Mouse (Mus musculus) forebrain, embryonic 16.5 days (tissue): ENCODE measurements at regions not wholly inside any gene's neighbourhood (a gene's known extent, or its start where the extent isn't known, plus 50 kb on each side); places are given as distances from the start of the nearest gene placed in this dataset.
"Not testable (repeated sequence)": the region's sequence is repeated elsewhere in the genome, so short reads cannot be mapped to it uniquely, and the experiment has no call there.

Experiments used
- ATAC-seq: fragments of 200-750 bp; cut with Nextera tagmentation; 2 replicates; pipeline ENCODE4 v1.8.0; 2017; ENCODE audit warnings: mild to moderate bottlenecking, moderate library complexity
- H3K27ac ChIP-seq: fragments of 300-500 bp; sonication (generic); 2 replicates; pipeline ENCODE4 v1.5.1; 2014; ENCODE audit warnings: low read length, control low read depth
- H3K27me3 ChIP-seq: fragments of 300-500 bp; sonication (generic); replicated peaks from 2 replicates; pipeline ENCODE4 v1.6.1; 2014; ENCODE audit warnings: low read length; ENCODE audit not compliant: control insufficient read depth, insufficient read depth
- H3K36me3 ChIP-seq: fragments of 300-500 bp; sonication (generic); 2 replicates; pipeline ENCODE4 v1.6.1; 2014; ENCODE audit not compliant: control insufficient read depth, insufficient read depth
- H3K4me1 ChIP-seq: fragments of 300-500 bp; sonication (generic); replicated peaks from 2 replicates; pipeline ENCODE4 v1.6.1; 2014; ENCODE audit warnings: low read length; ENCODE audit not compliant: control insufficient read depth, insufficient read depth
- H3K4me2 ChIP-seq: fragments of 300-500 bp; sonication (generic); 2 replicates; pipeline ENCODE4 v1.6.1; 2014; ENCODE audit warnings: mild to moderate bottlenecking, low read length, control low read depth
- H3K4me3 ChIP-seq: fragments of 300-500 bp; sonication (generic); replicated peaks from 2 replicates; pipeline ENCODE4 v1.5.1; 2014; ENCODE audit warnings: mild to moderate bottlenecking, low read length, control low read depth
- H3K9ac ChIP-seq: fragments of 300-500 bp; sonication (generic); replicated peaks from 2 replicates; pipeline ENCODE4 v1.6.1; 2014; ENCODE audit warnings: low read depth, low read length, control low read depth
- H3K9me3 ChIP-seq: fragments of 300-500 bp; sonication (generic); 2 replicates; pipeline ENCODE4 v1.6.1; 2016; ENCODE audit warnings: low read length; ENCODE audit not compliant: control insufficient read depth
- WGBS: fragments of 180-500 bp; shearing (Covaris S2); extraction: QIAGEN DNeasy Blood & Tissue Kit; methylation state at CpG from one replicate; pipeline ENCODE4 v1.1.7; 2014; 5-methylcytosine and 5-hydroxymethylcytosine counted together

GRCm38 (mm10) chr5:102123285-102123684 is 53.6 kb upstream of the Wdfy3 start:
- no peak overlapping the region for H3K27ac ChIP-seq
- 56% methylated on average over 6 of the region's 6 CpGs for WGBS
- no peaks in the 10 kb centered on the region for H3K4me1 ChIP-seq
- ATAC-seq, result no peak
- H3K36me3 ChIP-seq, result no peaks in the 10 kb centered on the region
- H3K27me3 ChIP-seq, result no peaks in the 10 kb centered on the region
- H3K9ac ChIP-seq, result no peak overlapping the region
- H3K4me3 ChIP-seq, result no peak overlapping the region
- H3K4me2 ChIP-seq, result no peak overlapping the region
- H3K9me3 ChIP-seq, result no peaks in the 10 kb centered on the region

- no peaks in the 10 kb centered on the region for H3K4me1 ChIP-seq
- H3K36me3 ChIP-seq, result no peaks in the 10 kb centered on the region
- 21% methylated on average over 3 of the region's 3 CpGs for WGBS
- H3K27ac ChIP-seq, result no peak overlapping the region
- no peak overlapping the region for H3K4me3 ChIP-seq
- H3K27me3 ChIP-seq, result no peaks in the 10 kb centered on the region
- no peak for ATAC-seq
- H3K4me2 ChIP-seq, result no peak overlapping the region
- H3K9me3 ChIP-seq, result no peaks in the 10 kb centered on the region
- no peak overlapping the region for H3K9ac ChIP-seq
Observed at GRCm38 (mm10) chr5:102126737-102127136, 57.0 kb upstream of the Wdfy3 start.

- Histone ChIP-seq H3K4me2 (no peak overlapping the region), H3K4me3 (no peak overlapping the region), H3K36me3 (no peaks in the 10 kb centered on the region), H3K4me1 (0 out of 2 replicates have a peak, but pooled peaks cover 4% of the 10 kb centered on the region), H3K9ac (no peak overlapping the region), H3K9me3 (no peaks in the 10 kb centered on the region), H3K27ac (no peak overlapping the region), H3K27me3 (no peaks in the 10 kb centered on the region)
- ATAC-seq, result no peak
- WGBS, result 73% methylated on average over 4 of the region's 4 CpGs
Observed at GRCm38 (mm10) chr5:102147991-102148390, 78.3 kb upstream of the Wdfy3 start.

GRCm38 (mm10) chr5:102149481-102150129 is 79.9 kb upstream of the Wdfy3 start:
- Histone ChIP-seq H3K36me3 (no peaks in the 10 kb centered on the region), H3K4me3 (no peak overlapping the region), H3K9me3 (no peaks in the 10 kb centered on the region), H3K27ac (no peak overlapping the region), H3K4me1 (0 out of 2 replicates have a peak, but pooled peaks cover 4% of the 10 kb centered on the region), H3K9ac (no peak overlapping the region), H3K4me2 (no peak overlapping the region), H3K27me3 (no peaks in the 10 kb centered on the region)
- 38% methylated on average over 14 of the region's 14 CpGs for WGBS
- ATAC-seq, result peak; percentile 86

- no peak for ATAC-seq
- H3K27ac ChIP-seq, result no peak overlapping the region
- WGBS, result 21% methylated on average over 2 of the region's 2 CpGs
Observed at GRCm38 (mm10) chr5:102159621-102160020, 89.9 kb upstream of the Wdfy3 start.

GRCm38 (mm10) chr5:102167981-102168380 is 98.3 kb upstream of the Wdfy3 start:
- Histone ChIP-seq H3K27me3 (no peaks in the 10 kb centered on the region), H3K4me2 (no peak overlapping the region), H3K4me3 (no peak overlapping the region), H3K9ac (no peak overlapping the region), H3K36me3 (no peaks in the 10 kb centered on the region), H3K9me3 (no peaks in the 10 kb centered on the region), H3K4me1 (0 out of 2 replicates have a peak, but pooled peaks cover 2% of the 10 kb centered on the region), H3K27ac (no peak overlapping the region)
- WGBS, result 61% methylated on average over 4 of the region's 4 CpGs
- ATAC-seq, result no peak

More at GRCm38 (mm10) chr5:102159621-102160020, 89.9 kb upstream of the Wdfy3 start:
- Histone ChIP-seq H3K27me3 (no peaks in the 10 kb centered on the region), H3K4me1 (no peaks in the 10 kb centered on the region), H3K9ac (no peak overlapping the region), H3K4me2 (no peak overlapping the region), H3K4me3 (no peak overlapping the region), H3K9me3 (no peaks in the 10 kb centered on the region), H3K36me3 (no peaks in the 10 kb centered on the region)

GRCm38 (mm10) chr5:102171808-102172207 is 102.1 kb upstream of the Wdfy3 start:
- 45% methylated on average over 2 of the region's 3 CpGs for WGBS

GRCm38 (mm10) chr5:102180250-102180649 is 110.5 kb upstream of the Wdfy3 start:
- no peak overlapping the region for H3K27ac ChIP-seq
- H3K4me3 ChIP-seq, result no peak overlapping the region
- H3K4me1 ChIP-seq, result peaks cover 5% of the 10 kb centered on the region; the same call in 1 of the 2 replicates
- no peak overlapping the region for H3K9ac ChIP-seq
- ATAC-seq, result 0 out of 2 replicates have a peak, but pooled peaks have one; percentile 18
- no peaks in the 10 kb centered on the region for H3K9me3 ChIP-seq
- WGBS, result 78% methylated on average over 8 of the region's 8 CpGs
- H3K27me3 ChIP-seq, result no peaks in the 10 kb centered on the region
- no peaks in the 10 kb centered on the region for H3K36me3 ChIP-seq
- H3K4me2 ChIP-seq, result no peak overlapping the region

More at GRCm38 (mm10) chr5:102171808-102172207, 102.1 kb upstream of the Wdfy3 start:
- H3K27me3 ChIP-seq, result no peaks in the 10 kb centered on the region
- H3K4me1 ChIP-seq, result 0 out of 2 replicates have a peak, but pooled peaks cover 2% of the 10 kb centered on the region
- no peaks in the 10 kb centered on the region for H3K36me3 ChIP-seq
- H3K9ac ChIP-seq, result no peak overlapping the region
- no peaks in the 10 kb centered on the region for H3K9me3 ChIP-seq
- no peak overlapping the region for H3K4me3 ChIP-seq
- H3K27ac ChIP-seq, result no peak overlapping the region
- H3K4me2 ChIP-seq, result no peak overlapping the region
- ATAC-seq, result peak; percentile 91

- not testable (repeated sequence) for H3K36me3 ChIP-seq, H3K4me3 ChIP-seq, H3K9me3 ChIP-seq, H3K4me2 ChIP-seq, H3K4me1 ChIP-seq, H3K27ac ChIP-seq, ATAC-seq, H3K27me3 ChIP-seq, H3K9ac ChIP-seq
- 89% methylated on average over 4 of the region's 4 CpGs for WGBS
Observed at GRCm38 (mm10) chr5:102188951-102189350, 119.2 kb upstream of the Wdfy3 start.
